Mouse (Mus musculus) heart, adult 11 months (tissue): ENCODE results near the gene Lce3e.

Experiments used
- DNase-seq: peaks from one replicate; pipeline ENCODE4 v3.0.0; 2022

Gene Lce3e

GRCm38 (mm10) chr3:92966761-92967160 lies at the start of gene Lce3e:
Gene Lce3e (plus strand): TSS chr3:92967061.
- DNase-seq, result no peak

- no peak for DNase-seq
These were observed 46.5 kb upstream of the Lce3e start for GRCm38 (mm10) chr3:92920364-92920763.

- no peak for DNase-seq
These were observed 40.7 kb upstream of the Lce3e start, which contains the start of gene Lce3a for GRCm38 (mm10) chr3:92926130-92926529. Gene Lce3a (minus strand): TSS chr3:92926230.

GRCm38 (mm10) chr3:92932679-92933078 lies 34.2 kb upstream of the Lce3e start, which contains the start of gene Lce3b:
Gene Lce3b (plus strand): TSS chr3:92932979.
- DNase-seq, result no peak

- DNase-seq, result no peak
These were observed 22.7 kb upstream of the Lce3e start, which contains the start of gene Lce3c for GRCm38 (mm10) chr3:92944186-92944585. Gene Lce3c (plus strand): TSS chr3:92944486.

- no peak for DNase-seq
These were observed 9.8 kb upstream of the Lce3e start, which contains the start of gene Lce3d for GRCm38 (mm10) chr3:92957090-92957489. Gene Lce3d (plus strand): TSS chr3:92957390.

- DNase-seq, result no peak
These were observed 11.6 kb downstream of the Lce3e start for GRCm38 (mm10) chr3:92978484-92978883.

GRCm38 (mm10) chr3:92991926-92992325 lies 25.1 kb downstream of the Lce3e start, which contains the start of gene Lce3f:
Gene Lce3f (plus strand): TSS chr3:92992226.
- DNase-seq, result no peak

- no peak for DNase-seq
These were observed 31.8 kb downstream of the Lce3e start for GRCm38 (mm10) chr3:92998691-92999090.

GRCm38 (mm10) chr3:93000621-93001020 lies 33.8 kb downstream of the Lce3e start:
- DNase-seq, result no peak

GRCm38 (mm10) chr3:93002843-93003242 lies 36.0 kb downstream of the Lce3e start:
- DNase-seq, result no peak

- no peak for DNase-seq
These were observed 47.5 kb downstream of the Lce3e start for GRCm38 (mm10) chr3:93014378-93014801.

GRCm38 (mm10) chr3:93014871-93015270 lies 48.0 kb downstream of the Lce3e start:
- no peak for DNase-seq

- no peak for DNase-seq
These were observed 48.7 kb downstream of the Lce3e start, which contains the start of gene Crct1 for GRCm38 (mm10) chr3:93015460-93016104. Gene Crct1 (minus strand): TSS chr3:93015687.
